Mouse (Mus musculus) stomach, adult 2 months (tissue): ENCODE measurements around the gene Timp2. TPM values are rescaled to one million over a fixed set of nuclear protein-coding genes. Genes with fewer than 3 reads are reported as not detected.

Experiments
- polyA plus RNA-seq: library from polyadenylated mRNA; depleted of rRNA; stranded (reverse); fragments of >200 nt; gene quantifications from 2 replicates; pipeline ENCODE4 v1.2.3, GENCODE M21; 2012; rRNA removed

The Timp2 gene
- polyA plus RNA-seq: 66.4 and 68.4 TPM in 2 replicates

GRCm38 (mm10) chr11:118355640-118356039 lies at the start of gene Timp2:
TSS of gene Timp2 (minus strand) at chr11:118355740.

GRCm38 (mm10) chr11:118401760-118402280 lies 46.3 kb upstream of the Timp2 start, which contains the start of gene Lgals3bp:
TSS of gene Lgals3bp (minus strand) at chr11:118402092.

GRCm38 (mm10) chr11:118342400-118342981 lies 13.0 kb downstream of the Timp2 start, which contains the start of gene Cep295nl:
TSS of gene Cep295nl (minus strand) at chr11:118342500.

GRCm38 (mm10) chr11:118289999-118290889 lies 65.3 kb downstream of the Timp2 start, which contains the start of gene Usp36:
TSS of gene Usp36 (minus strand) at chr11:118290244.

Other genes with a start within 250 kb of the Timp2 start
- under 0.01 and 0.01 TPM in 2 replicates for gene Dnah17, start 225.1 kb downstream of the Timp2 start, polyA plus RNA-seq
- 9.1 and 11.5 TPM in 2 replicates for gene Cyth1, start 107.1 kb downstream of the Timp2 start, polyA plus RNA-seq
- gene Usp36, start 65.5 kb downstream of the Timp2 start, polyA plus RNA-seq: 7.5 and 12.9 TPM in 2 replicates
- gene Cep295nl, start 13.2 kb downstream of the Timp2 start, polyA plus RNA-seq: not detected in 2 replicates
- 239 and 241 TPM in 2 replicates for gene Lgals3bp, start 46.4 kb upstream of the Timp2 start, polyA plus RNA-seq
- gene Cant1, start 63.3 kb upstream of the Timp2 start, polyA plus RNA-seq: 63.1 and 84.9 TPM in 2 replicates
- 5.6 and 6.7 TPM in 2 replicates for gene C1qtnf1, start 72.5 kb upstream of the Timp2 start, polyA plus RNA-seq
- gene Engase, start 121.1 kb upstream of the Timp2 start, polyA plus RNA-seq: 22.1 and 22.9 TPM in 2 replicates